Mouse (Mus musculus) lung, adult 2 months (tissue): Measurements from ENCODE around the gene Sept6.

ENCODE experiments used
- CTCF ChIP-seq: fragments of 200-500 bp; IDR thresholded peaks from 2 replicates; pipeline ENCODE4 v1.5.1; 2011; ENCODE audit warnings: mild to moderate bottlenecking, low read length, control low read depth; ENCODE audit not compliant: insufficient read depth
- POLR2A ChIP-seq: fragments of 200-500 bp; IDR thresholded peaks from 2 replicates; pipeline ENCODE4 v1.6.1; 2011; ENCODE audit warnings: low read depth, mild to moderate bottlenecking, control low read depth, low read length, borderline replicate concordance; ENCODE audit errors: extremely low read depth

GRCm38 (mm10) chrX:37023652-37024309 lies 32.2 kb upstream of the Sept6 start:
- no peak for TF ChIP-seq POLR2A
- TF ChIP-seq CTCF = no peak
